Mouse (Mus musculus) midbrain, postnatal 0 days (tissue): ENCODE measurements at regions not wholly inside any gene's neighbourhood (a gene's known extent, or its start where the extent isn't known, plus 50 kb on each side); places are given as distances from the start of the nearest gene placed in this dataset.

Experiments
- ATAC-seq: fragments of 200-750 bp; cut with Nextera tagmentation; 2 replicates; pipeline ENCODE4 v1.8.0; 2017; ENCODE audit warnings: moderate number of reproducible peaks, mild to moderate bottlenecking, moderate TSS enrichment, moderate library complexity; ENCODE audit not compliant: low FRiP score
- DNase-seq: peaks from one replicate; pipeline ENCODE4 v3.0.0-alpha.2; 2015; ENCODE audit warnings: low spot score
- H3K27ac ChIP-seq: fragments of 300-500 bp; sonication (generic); 2 replicates; pipeline ENCODE4 v1.5.1; 2014; ENCODE audit warnings: low read depth, mild to moderate bottlenecking, low read length, mixed read lengths
- H3K27me3 ChIP-seq: fragments of 300-500 bp; sonication (generic); 2 replicates; pipeline ENCODE4 v1.6.1; 2014; ENCODE audit warnings: low read length, control low read depth, mixed read lengths; ENCODE audit not compliant: insufficient read depth
- H3K36me3 ChIP-seq: fragments of 300-500 bp; sonication (generic); 2 replicates; pipeline ENCODE4 v1.6.1; 2014; ENCODE audit warnings: low read length, control low read depth, mixed read lengths; ENCODE audit not compliant: insufficient read depth
- H3K4me1 ChIP-seq: fragments of 300-500 bp; sonication (generic); 2 replicates; pipeline ENCODE4 v1.6.1; 2014; ENCODE audit warnings: mild to moderate bottlenecking, control low read depth, antibody characterized with exemption, low read length, mixed read lengths; ENCODE audit not compliant: insufficient read depth
- H3K4me2 ChIP-seq: fragments of 300-500 bp; sonication (generic); 2 replicates; pipeline ENCODE4 v1.6.1; 2014; ENCODE audit warnings: low read depth, mild to moderate bottlenecking, low read length, mixed read lengths; ENCODE audit not compliant: poor library complexity, severe bottlenecking
- H3K4me3 ChIP-seq: fragments of 300-500 bp; sonication (generic); 2 replicates; pipeline ENCODE4 v1.5.1; 2014; ENCODE audit warnings: low read depth, mild to moderate bottlenecking, low read length, moderate library complexity
- H3K9ac ChIP-seq: fragments of 300-500 bp; sonication (generic); replicated peaks from 2 replicates; pipeline ENCODE4 v1.6.1; 2014; ENCODE audit warnings: mild to moderate bottlenecking, low read length, moderate library complexity, mixed read lengths; ENCODE audit not compliant: poor library complexity, severe bottlenecking
- H3K9me3 ChIP-seq: fragments of 300-500 bp; sonication (generic); 2 replicates; pipeline ENCODE4 v1.6.1; 2016; ENCODE audit warnings: low read length, control low read depth
- CTCF ChIP-seq: IDR thresholded peaks from 2 replicates; pipeline ENCODE4 v1.5.1; 2016; ENCODE audit warnings: antibody characterized with exemption, mild to moderate bottlenecking
- WGBS: fragments of 180-500 bp; shearing (Covaris S2); extraction: QIAGEN DNeasy Blood & Tissue Kit; methylation state at CpG from one replicate; pipeline ENCODE4 v1.1.7; 2014; 5-methylcytosine and 5-hydroxymethylcytosine counted together

GRCm38 (mm10) chr4:27845521-27845920 is 967.4 kb upstream of the Epha7 start:
- Histone ChIP-seq H3K9ac (no peak overlapping the region), H3K27me3 (no peaks in the 10 kb centered on the region), H3K27ac (no peak overlapping the region), H3K4me3 (no peak overlapping the region), H3K9me3 (no peaks in the 10 kb centered on the region), H3K4me1 (no peaks in the 10 kb centered on the region), H3K4me2 (no peak overlapping the region), H3K36me3 (no peaks in the 10 kb centered on the region)
- DNase-seq (no peak), ATAC-seq (no peak)
- 45% methylated on average over 5 of the region's 5 CpGs for WGBS
- no peak for TF ChIP-seq CTCF

DNA sequence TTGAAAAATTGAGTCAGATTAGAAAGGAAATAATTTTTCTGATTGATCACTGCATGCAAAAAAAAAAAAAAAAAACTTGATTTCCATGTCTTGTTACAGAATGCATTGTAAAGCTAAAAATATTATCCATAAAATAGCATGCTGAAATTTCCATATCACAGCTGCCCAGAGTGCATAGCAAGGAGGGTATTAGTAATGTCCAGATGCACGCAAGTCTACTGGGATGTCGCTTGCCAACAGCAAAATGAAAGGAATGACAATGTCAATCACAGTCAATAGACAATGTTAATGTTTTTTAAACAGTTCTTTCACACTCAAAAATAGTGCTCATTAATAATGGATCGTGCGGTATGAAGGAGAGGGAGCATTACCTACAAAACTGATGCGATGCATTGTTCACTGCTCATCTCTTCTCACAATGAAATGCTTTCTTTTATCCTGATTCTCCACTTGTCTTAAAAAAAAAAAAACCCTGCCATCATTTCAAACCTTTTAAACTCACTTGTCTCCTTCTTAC is 966.8 kb upstream of the Epha7 start:
- Histone ChIP-seq H3K4me1 (no peaks in the 10 kb centered on the region), H3K27me3 (no peaks in the 10 kb centered on the region), H3K9me3 (no peaks in the 10 kb centered on the region), H3K36me3 (no peaks in the 10 kb centered on the region), H3K27ac (no peak overlapping the region), H3K9ac (no peak overlapping the region), H3K4me2 (no peak overlapping the region), H3K4me3 (no peak overlapping the region)
- no peak for TF ChIP-seq CTCF
- DNase-seq (no peak), ATAC-seq (no peak)
- 57% methylated on average over 5 of the region's 5 CpGs for WGBS

DNA sequence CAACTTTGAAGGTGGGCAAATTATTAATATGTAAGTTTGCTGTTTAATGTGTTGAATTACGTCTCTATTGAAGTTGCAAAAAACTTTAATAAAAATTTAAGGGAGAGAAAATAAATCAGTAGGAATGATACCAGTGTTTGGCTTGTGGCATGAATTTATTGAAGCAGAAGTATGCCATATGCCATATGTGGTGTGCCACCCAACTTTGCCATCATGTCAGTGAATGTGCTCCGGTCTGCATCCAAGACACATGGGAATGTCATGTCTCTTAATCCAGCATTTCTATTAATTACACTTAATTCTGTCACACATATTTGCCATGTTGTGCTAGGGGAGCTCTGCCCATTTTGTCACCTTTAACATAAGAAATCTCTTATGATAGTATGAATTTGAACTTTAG is 956.8 kb upstream of the Epha7 start:
- DNase-seq (no peak), ATAC-seq (no peak)
- WGBS, result 80% methylated on average over 2 of the region's 2 CpGs
- H3K36me3 ChIP-seq, result no peaks in the 10 kb centered on the region
- H3K9ac ChIP-seq, result no peak overlapping the region
- no peaks in the 10 kb centered on the region for H3K4me1 ChIP-seq
- H3K27me3 ChIP-seq, result no peaks in the 10 kb centered on the region
- no peak overlapping the region for H3K4me3 ChIP-seq
- no peak for TF ChIP-seq CTCF
- no peak overlapping the region for H3K4me2 ChIP-seq
- H3K27ac ChIP-seq, result no peak overlapping the region
- H3K9me3 ChIP-seq, result no peaks in the 10 kb centered on the region

DNA sequence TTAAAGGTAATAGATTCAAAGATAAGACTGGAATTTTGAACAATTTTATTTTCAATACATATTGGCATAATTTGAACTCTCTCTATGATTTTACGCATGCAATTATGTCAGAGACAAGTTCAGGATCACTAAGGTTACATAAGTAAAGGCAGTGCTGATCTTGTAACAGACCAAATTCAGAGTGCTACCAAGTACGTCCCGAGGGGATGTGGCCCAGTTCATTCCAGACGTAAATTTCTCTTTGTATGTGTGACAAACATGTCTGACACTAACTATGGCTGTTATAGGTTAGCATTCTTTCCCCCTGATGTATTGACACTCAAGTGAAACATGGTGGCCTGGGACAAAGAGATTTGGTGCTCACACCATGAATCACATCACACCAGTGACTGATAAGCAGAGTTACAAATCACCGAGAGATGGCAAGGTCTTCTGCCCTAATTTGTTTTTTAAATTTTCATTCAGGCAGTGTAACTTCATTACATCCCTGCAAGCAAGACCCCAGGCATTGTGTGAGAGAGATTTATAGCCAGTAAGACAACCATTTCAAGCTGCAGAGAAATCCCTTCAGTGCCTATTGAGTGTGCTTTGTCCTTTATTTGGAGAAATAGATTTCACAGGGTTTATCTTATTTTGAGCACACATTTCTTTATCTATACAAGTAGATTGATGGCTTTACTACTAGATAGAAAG is 925.5 kb upstream of the Epha7 start:
- no peaks in the 10 kb centered on the region for H3K27me3 ChIP-seq
- 68% methylated on average over 5 of the region's 5 CpGs for WGBS
- no peaks in the 10 kb centered on the region for H3K9me3 ChIP-seq
- TF ChIP-seq CTCF, result no peak
- no peak overlapping the region for H3K27ac ChIP-seq
- H3K4me3 ChIP-seq, result no peak overlapping the region
- no peaks in the 10 kb centered on the region for H3K36me3 ChIP-seq
- no peak for ATAC-seq
- no peak overlapping the region for H3K9ac ChIP-seq
- no peak for DNase-seq
- no peaks in the 10 kb centered on the region for H3K4me1 ChIP-seq
- H3K4me2 ChIP-seq, result no peak overlapping the region

DNA sequence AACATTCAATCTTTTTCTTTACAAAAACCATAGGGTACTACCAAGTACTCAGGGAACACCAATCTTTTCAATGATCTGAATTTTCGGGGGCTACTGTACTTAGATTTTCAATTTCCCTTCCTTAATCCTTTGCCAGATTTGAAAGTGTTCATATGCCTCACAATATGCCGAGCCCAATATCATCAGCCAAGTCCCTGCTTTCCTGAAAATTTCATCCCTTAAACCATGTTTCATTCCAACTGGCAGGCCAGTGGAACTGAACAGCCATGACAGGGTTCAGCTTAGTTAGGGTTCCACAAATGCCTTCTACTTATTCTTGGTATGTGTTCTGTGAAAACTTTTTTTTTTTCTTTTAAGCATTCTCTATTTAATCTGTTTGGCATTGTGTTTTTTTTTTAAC is 916.5 kb upstream of the Epha7 start:
- Histone ChIP-seq H3K9me3 (no peaks in the 10 kb centered on the region), H3K9ac (no peak overlapping the region), H3K27ac (no peak overlapping the region), H3K36me3 (no peaks in the 10 kb centered on the region), H3K4me2 (no peak overlapping the region), H3K4me3 (no peak overlapping the region), H3K27me3 (no peaks in the 10 kb centered on the region), H3K4me1 (no peaks in the 10 kb centered on the region)
- 76% methylated on average over 2 of the region's 2 CpGs for WGBS
- no peak for TF ChIP-seq CTCF
- no peak for DNase-seq
- no peak for ATAC-seq

- 34% methylated on average over 2 of the region's 2 CpGs for WGBS
- no peak overlapping the region for H3K9ac ChIP-seq
- H3K4me1 ChIP-seq, result no peaks in the 10 kb centered on the region
- no peak for TF ChIP-seq CTCF
- H3K9me3 ChIP-seq, result no peaks in the 10 kb centered on the region
- H3K27me3 ChIP-seq, result 0 out of 2 replicates have a peak, but pooled peaks cover 2% of the 10 kb centered on the region
- H3K36me3 ChIP-seq, result no peaks in the 10 kb centered on the region
- DNase-seq (no peak), ATAC-seq (no peak)
- H3K4me2 ChIP-seq, result no peak overlapping the region
- no peak overlapping the region for H3K27ac ChIP-seq
- H3K4me3 ChIP-seq, result no peak overlapping the region
These were observed 867.6 kb upstream of the Epha7 start for GRCm38 (mm10) chr4:27945351-27945750.
